Mouse (Mus musculus): ENCODE measurements around the gene Apex1.

DNA sequence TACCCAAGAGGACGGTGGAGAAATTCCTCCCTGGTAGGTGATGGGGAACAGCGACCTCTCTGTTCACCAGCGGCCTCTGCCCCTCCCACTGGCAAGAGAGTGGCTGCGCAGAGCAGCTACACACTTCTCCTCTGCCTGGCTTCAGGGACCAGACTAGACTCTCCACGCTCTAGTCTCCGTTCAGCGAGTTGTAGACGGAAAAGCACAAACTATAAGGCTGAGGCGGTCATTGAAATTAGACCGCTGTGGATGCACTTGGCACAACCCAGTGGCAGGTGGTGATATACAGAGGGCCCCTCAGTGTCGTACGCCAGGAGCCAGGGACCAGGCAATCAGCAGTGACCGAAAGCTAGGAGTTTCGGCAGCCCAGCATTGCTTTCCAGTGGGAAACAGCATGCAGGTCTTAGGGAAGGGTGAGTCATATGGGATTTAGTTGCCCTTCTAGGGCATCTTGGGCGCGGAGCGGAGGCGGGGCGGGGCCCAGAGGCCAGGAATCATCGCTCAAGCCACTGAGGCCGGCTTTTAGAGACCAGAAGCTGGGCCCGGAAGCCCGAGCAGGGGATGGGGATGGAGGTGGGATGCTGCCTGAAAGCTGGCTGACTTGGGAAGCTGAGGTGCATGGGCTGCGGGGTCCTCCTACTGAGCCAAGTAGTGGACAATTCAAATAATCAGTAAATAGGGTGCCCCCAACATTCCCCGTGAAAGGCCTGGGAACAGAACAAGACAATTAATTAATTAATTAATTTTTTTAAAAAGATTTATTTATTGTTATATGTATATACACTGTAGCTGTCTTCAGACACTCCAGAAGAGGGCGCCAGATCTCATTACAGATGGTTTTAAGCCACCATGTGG is 20.6 kb upstream of the Apex1 start:
- TF ChIP-seq CTCF (IDR thresholded peaks at IDR 0.05; ENCODE audit: low read depth, low read length) (no peak), POLR2A (IDR thresholded peaks at IDR 0.05; ENCODE audit: borderline replicate concordance, low read depth, low read length) (no peak)
